Mouse (Mus musculus) liver (tissue): ENCODE data around the gene Ets1.
A peak's percentile ranks its signal among the peaks of the same experiment; 100 is the strongest.

ENCODE experiments used
- DNase-seq: peaks from one replicate; pipeline ENCODE4 v3.0.0-alpha.2; 2020; ENCODE audit warnings: mixed read lengths

Ets1 gene

DNA sequence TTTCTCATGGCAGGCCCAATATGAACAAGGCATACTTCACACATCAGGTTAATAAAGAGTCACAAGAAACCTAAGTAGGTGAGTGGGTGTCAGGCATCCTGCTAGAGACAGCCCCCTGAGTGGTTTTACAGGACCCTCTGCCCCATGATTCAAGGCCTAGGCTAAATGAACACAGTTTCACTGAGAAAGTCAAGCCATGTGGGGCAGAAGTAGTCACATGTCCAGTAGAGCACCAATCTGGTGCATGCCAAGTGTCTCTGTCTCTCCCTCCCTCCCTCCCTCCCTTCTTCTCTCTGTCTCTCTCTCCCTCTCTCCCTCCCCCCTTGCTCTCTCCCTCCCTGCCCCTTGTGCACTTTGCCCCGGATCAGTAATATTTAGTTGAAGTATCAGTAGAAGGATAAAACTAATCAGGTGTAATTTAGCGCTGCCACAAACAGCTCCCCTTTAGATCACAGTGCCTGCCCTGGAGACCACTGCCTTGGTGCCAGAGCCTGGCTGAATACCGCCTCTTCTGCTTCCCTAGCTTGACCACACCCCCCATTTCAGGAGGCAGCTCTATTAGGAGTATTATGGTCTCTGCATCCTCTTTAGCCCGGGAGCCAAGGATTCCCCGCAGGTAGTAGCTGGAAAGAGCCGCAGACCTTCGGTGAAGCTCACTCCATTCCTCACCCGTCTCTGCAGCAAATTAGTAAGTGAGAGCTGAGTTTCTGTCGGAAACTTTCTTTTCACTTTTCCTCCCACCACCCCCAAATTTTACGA, at the start of gene Ets1:
Gene Ets1 (plus strand): TSS at position 595 of the 759 bp plus-strand sequence.
- DNase-seq = peak; percentile 18

DNA sequence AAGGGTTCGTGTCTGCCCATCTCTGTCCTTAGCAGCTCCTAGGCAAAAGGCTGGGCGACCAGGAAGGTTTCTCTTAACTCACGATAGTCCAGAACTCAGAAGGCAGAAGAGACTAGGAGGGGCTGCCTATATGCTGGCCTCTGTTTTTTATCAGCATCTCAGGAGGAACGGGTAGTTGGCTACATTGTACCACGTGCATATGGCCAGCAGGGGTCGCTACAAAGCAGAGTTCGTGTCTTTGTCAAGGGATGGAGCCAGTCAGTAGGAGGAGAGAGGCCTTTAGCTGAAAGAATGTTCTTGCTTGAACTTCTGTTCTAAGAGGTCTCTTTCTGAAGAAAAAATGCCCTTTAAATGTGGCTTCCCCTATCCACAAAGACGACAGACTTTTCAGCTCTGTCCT, 46.1 kb upstream of the Ets1 start:
- peak; percentile 82 for DNase-seq

GRCm38 (mm10) chr9:32590571-32590970, 45.5 kb upstream of the Ets1 start:
- DNase-seq = no peak

- DNase-seq = peak; percentile 54
Observed at GRCm38 (mm10) chr9:32591732-32592582, 44.1 kb upstream of the Ets1 start.

DNA sequence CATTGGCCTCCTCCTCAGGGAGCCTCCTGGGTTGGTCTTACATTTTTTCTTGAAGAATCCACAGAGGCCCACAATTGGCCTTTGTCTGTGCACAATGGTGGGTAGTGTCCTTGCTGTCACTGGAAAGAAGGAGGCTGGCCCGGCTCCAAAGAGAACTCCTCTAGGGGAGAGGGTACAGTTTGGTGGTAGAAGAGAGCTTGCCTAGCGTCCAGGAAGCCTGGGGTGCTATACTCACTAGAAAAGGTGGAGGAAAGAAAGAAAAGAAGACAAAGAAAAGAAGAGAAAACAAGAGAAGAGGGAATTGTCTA, 43.5 kb upstream of the Ets1 start:
- no peak for DNase-seq

DNA sequence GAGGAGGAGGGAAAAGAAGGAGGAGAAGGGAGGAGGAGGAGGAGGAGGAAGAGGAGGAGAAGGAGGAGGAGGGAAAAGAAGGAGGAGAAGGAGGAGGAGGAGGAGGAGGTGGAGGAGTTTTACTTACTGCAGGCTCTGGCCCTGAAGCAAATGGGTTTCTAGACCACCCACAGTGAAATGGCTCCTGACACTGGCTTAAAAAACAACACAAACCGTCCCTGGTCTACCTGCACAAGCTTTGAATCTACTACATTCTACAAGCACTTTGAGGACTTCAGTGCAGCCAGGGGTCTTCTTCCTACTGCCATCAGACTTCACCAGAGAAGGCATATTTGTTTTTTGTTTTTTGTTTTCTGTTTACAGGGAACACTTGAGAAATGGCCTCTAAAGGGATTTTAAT, 42.2 kb upstream of the Ets1 start:
- no peak for DNase-seq

GRCm38 (mm10) chr9:32594346-32594745, 41.7 kb upstream of the Ets1 start:
- DNase-seq = no peak

- no peak for DNase-seq
Observed at GRCm38 (mm10) chr9:32595076-32595820, 40.8 kb upstream of the Ets1 start.

GRCm38 (mm10) chr9:32596366-32596765, 39.7 kb upstream of the Ets1 start:
- DNase-seq = no peak

GRCm38 (mm10) chr9:32601953-32602352, 34.1 kb upstream of the Ets1 start:
- DNase-seq = no peak

- peak; percentile 66 for DNase-seq
Observed at GRCm38 (mm10) chr9:32603097-32603496, 32.9 kb upstream of the Ets1 start.

GRCm38 (mm10) chr9:32607218-32607617, 28.8 kb upstream of the Ets1 start:
- peak; percentile 91 for DNase-seq

DNA sequence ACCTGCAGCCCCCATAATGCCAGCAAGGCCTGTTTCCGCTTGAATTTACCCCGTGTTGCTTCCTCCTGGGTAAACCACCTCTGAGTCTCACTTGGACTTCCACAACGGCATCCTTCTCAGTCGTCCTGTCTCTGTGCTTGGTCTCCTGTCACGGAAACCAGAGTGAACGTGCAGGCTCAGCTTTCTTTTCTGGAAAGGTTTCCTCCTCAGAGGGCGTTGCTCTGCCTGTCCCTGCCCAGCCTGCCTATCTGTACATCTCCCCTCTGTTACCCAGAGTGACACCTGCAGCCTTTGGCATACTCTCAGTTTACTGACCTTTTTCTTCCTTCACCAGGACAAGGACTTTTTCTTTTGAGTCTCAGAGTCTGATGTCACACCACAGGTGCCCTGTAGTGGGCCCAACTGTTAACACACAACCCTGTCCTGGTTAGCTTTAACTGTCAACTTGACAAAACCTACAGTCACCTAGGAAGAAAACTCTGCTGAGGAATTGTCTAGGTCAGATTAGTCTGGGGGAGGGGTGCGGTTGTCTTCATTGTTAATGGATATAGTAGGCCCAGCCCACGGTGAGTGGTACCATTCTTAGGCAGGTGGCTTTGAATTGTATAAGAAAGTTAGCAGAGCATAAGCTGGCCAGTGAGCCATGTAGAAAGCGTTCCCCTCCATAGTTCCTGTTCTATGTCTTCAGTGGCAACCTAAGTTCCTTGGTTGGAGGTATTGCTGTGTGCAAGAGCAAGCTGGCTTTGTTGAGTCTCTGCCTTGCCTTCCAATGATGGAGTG, 27.0 kb upstream of the Ets1 start:
- peak; percentile 45 for DNase-seq

DNA sequence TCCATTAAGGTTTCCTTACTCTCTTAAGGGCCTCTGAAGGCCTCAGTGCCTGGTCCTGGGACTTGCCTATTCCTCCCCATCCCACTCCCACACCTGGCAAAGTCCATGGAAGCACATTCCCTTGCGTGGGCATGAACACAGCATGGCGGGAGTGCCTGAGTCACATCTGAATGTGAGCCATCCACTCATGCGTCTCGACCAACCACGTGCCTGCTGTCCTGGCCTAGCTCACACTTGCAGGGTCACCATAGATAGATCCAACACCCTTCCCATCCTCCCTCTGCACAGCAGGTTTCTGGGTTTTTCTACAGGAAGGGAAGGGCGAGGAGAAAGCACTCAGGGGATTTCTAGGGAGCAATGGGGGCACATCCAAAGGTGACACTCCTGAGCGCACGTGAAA, 25.8 kb upstream of the Ets1 start:
- DNase-seq = no peak

DNA sequence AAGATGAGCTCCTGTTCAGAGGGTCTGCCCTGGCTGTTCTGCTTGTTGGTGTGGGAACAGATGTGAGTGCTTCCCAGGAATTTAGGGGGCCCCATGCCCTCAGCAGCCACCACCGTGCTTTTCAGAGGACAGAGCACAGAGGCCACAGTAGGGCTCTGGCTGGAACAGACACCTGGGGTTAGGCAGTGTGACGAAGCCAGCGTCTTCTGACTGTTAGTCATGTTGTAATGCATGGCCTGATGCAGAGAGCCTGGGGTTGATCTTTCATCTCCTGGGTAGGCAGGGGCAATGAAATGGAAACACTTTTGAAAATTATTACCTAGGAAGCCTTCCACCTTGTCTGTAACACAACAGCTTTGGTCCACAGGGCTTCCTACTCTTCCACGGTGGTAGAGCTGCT, 25.4 kb upstream of the Ets1 start:
- DNase-seq = no peak

DNA sequence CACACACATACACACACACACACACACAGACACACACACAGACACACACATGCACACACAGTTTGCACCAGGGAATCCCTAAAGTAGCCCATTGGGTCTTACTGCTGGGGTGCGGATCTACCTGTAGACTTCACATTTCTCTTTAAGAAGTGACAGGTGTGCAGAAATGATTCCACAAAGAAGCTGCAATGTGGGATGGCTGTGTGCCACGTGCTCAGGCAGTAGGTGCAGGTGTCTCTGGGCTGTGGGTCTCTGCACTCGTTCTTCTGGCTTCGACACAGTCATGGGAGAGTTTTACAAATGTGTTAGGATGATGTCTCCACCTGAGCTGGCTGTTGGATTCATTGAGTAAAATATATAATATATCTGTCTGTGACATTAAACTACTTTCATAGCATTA, 24.7 kb upstream of the Ets1 start:
- no peak for DNase-seq

GRCm38 (mm10) chr9:32612426-32612825, 23.6 kb upstream of the Ets1 start:
- no peak for DNase-seq

- DNase-seq = no peak
Observed at GRCm38 (mm10) chr9:32612861-32613421, 23.1 kb upstream of the Ets1 start.

- no peak for DNase-seq
Observed at GRCm38 (mm10) chr9:32614191-32614590, 21.8 kb upstream of the Ets1 start.

DNA sequence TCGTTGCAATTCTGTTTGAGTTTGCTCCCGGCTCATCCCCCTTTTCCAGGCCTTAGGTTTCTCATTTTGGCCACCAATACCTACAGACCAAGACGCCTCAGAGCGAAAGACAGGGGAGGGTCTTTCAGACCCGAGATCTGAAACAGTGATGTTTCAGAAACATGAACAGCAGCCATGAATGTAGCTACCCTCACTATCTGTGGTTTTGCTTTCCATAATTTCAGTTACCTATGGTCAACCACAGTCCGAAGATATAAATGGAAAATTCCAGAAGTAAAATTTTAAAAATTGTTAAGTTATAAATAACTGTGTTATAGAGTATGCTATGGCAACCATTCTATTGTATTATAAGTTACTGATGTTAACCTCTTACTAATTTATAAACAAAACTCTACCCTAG, 20.6 kb upstream of the Ets1 start:
- DNase-seq = no peak

DNA sequence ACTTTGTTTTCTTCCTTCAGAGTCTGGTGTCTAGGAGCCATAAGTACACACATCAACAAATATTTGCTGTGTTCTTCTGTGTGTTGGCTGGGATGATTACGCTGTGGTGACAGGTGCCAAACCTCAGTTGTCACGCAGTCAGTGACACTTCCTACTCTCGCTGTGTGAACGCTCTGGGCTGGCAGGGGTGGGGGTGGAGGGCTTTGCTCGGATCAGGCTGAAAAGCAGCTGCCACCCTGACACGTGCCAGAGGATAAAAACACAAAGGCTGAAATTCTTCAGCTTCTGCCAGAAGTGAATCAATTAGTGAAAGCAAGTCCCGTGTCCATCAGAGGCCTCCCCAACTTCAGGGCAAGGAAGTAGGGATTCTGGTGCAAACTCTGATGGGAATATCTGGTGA, 20.0 kb upstream of the Ets1 start:
- DNase-seq = no peak
